Mouse (Mus musculus): ENCODE measurements around the gene Chd3. TPM values are rescaled to one million over a fixed set of nuclear protein-coding genes. Genes with fewer than 3 reads are reported as not detected.

Chd3 gene
- total RNA-seq, 2 experiments from 2014 or later, result 406 to 416 TPM

DNA sequence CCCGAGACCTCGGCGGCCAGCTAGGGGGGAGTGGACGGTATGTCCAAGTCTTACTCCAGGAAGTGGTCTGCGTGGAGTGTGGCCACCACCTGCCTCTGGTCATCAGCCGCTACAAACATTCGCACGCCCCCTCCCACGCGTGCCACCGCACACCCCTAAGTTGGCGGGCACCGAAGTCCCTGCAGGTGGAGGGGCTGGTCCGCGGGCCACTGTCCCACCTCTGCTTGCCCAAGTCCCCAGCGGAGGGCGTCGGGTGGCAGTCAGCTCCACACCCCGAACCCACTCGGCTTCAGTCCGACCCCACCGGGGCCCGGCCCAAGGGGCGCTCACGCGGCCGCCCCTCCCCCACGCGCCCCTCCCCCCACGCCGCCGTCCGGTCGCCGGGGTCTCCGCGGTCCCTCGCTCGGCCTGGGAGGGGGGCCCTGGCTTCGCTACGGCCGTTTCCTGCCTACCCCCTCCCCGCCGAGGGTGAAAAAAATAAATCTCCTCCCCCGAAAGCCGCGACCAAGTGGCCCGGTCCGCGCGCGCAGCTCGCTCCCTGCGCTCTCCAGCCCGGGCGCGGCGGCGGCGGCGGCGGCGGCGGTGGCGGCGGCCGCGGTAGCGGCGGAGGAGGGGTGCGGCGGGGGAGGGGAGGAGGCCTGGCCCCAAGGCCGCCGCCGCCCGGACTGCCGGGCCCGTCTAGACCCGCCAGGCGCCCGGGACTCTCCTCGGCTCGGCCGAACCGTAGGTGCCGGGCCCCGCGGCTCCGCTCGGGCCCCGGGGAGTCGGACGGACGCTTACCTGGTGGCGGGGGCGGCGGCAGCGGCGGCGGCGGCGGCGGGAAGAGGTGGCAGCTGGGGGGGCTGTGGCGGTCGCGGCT lies 621 bp downstream of the Chd3 start:
- peak overlapping the region; percentile 91 for H3K4me3 ChIP-seq
- DNase-seq (ENCODE audit: extremely low spot score in 1 of 2, low spot score in 2 of 2), result peak; percentile 37 to 47
- intact Hi-C loops (cut with DNase I), result no loop called here
- no peak for TF ChIP-seq CTCF (IDR thresholded peaks at IDR 0.05)
- H3K27ac ChIP-seq, result peak overlapping the region; percentile 91

DNA sequence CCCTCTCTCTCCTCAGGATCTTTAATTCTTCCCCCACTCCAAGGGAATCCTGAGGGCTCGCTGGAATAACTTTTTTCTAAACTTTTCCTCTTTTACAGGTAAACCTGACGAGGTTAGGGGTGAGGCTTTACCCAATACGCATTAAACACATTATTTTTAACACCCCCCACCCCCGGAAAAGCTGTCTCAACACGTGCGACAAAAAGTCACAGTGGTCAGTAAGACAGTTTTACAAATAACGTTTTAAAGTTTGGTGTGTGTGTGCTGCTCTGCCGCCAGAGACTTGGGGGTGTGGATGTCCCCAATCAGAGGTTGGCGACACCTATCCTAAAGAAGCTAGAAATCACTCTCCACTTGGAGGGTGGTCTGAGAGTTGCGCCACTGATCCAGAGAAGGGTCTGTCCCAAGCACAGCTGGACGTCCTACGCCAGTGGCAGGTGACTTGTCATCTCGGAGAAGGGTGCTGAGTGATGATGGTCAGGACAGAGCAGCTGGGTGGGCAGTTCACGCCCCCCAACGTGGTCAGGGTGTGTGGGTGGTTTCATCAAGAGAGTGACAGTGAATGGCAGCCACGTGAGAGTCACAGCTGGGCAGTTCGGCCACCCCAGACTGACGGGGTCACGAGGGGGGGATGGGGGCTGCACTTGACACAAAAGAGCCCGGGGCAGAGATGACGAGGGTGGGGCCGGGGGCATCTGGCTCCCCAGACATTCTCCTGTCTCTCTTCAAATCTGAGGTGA lies 1.4 kb downstream of the Chd3 start:
- intact Hi-C loops (cut with DNase I), result loop anchor here (2.0 kb wide), 1 partner anchor 45 kb away; the partner anchor contains the start of genes Cntrob and Trappc1
- no peak for DNase-seq (ENCODE audit: extremely low spot score in 1 of 2, low spot score in 2 of 2)
- no peak for TF ChIP-seq CTCF (IDR thresholded peaks at IDR 0.05)
- Histone ChIP-seq H3K27ac (peak overlapping the region; percentile 91), H3K4me3 (peak overlapping the region; percentile 91)

DNA sequence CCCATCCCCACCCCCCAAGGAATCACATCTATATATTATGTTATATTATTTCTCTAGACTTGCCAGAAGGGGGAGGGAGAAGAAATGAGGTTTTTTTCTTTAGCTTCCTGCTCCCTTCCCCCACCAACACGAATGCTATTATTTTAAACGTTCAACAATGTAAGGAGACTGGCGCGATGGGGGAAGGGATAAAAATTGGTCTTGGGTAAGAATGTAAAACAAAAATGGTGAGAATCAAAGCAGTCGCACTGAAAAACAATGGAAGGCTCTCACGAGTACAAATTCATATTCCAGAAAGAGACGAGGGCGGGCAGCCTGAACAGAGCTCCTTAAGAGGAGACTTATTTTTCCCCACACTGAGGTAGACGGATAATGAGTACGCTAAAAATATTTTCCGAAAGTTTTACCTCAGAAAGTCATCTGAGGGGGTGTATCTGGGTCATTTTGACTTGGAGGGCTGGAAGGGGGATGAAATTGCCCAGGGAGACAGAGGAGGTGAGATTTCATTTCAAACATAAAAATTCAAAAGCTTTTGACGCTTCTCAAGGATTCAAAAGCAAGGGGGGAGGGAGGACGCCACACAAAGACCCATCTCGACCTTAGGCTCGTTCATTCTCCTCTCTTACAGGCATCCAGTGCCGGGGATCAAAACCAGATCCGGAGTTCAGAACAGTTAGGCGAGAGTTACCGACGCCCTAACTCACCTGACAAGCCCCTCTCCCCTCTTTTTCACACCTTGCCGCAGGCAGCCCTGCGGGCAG lies 2.2 kb downstream of the Chd3 start:
- Histone ChIP-seq H3K27ac (peak overlapping the region; percentile 91), H3K4me3 (peak overlapping the region; percentile 91)
- intact Hi-C loops (cut with DNase I), result loop anchor here (1.0 to 2.0 kb wide), 2 partner anchors 27 to 44 kb away; partner anchors contain the start of genes Cntrob, Rnf227 and Trappc1
- peak in 1 of 2 experiments; percentile 20 for DNase-seq (ENCODE audit: extremely low spot score in 1 of 2, low spot score in 2 of 2)
- TF ChIP-seq CTCF (IDR thresholded peaks at IDR 0.05), result no peak

DNA sequence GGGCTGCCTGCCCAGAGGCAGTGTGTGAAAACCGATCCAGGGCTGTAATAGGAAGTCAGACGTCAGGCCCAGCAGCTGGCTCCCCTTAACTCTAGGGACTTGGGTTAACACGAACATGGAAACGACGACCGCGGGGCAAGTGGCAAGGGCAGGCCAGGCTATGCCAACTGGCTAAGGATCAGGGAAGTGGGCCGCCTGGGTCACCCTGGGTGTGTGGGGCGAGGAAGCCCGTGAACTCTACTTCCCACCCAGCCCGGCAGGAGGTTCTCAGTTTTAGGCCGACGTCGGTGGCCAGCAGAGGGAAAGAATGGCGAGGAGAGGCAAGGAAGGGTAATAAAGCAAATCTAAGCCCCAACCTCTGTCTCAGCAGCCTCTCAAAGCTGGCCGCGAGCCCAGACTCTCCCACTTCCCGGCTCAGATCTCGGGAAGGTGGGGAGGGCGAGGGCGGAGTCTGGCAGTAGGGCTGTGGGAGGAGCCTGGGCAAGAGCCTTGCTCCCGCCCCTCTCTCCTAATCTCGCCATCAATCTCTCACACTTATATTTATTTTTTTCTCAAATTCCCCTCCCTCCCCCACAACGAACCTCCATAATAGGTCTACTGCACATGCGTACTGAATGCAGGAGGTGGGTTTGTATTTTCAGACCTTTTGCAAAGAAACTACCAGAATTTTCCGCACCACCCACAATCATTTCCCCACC lies 2.9 kb downstream of the Chd3 start:
- intact Hi-C loops (cut with DNase I), result loop anchor here (1.0 to 2.0 kb wide), 2 partner anchors 26 to 44 kb away; partner anchors contain the start of genes Cntrob, Rnf227 and Trappc1
- TF ChIP-seq CTCF (IDR thresholded peaks at IDR 0.05), result peak; percentile 16
- DNase-seq (ENCODE audit: extremely low spot score in 1 of 2, low spot score in 2 of 2), result peak; percentile 94 to 95
- Histone ChIP-seq H3K27ac (peak overlapping the region; percentile 91), H3K4me3 (peak overlapping the region; percentile 91)

DNA sequence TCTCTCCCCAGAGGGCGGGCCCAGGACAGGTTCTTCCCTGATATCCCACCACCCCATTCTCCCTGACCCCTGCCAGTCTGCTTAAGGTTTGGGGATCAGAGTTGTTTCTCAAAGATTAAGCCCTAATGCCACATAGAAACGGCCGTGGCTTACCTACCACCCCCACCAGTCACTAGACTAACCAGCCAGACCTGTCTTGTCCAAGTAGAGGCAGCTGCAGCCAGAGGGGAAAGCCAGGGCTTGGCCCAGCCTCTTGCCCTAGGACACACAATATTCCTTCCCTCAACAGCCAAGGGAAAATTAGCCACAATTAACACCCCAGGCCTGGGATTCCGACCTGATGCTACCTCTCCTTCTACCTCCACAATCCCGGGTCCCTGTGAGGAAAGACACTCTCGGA lies 3.5 kb downstream of the Chd3 start:
- Histone ChIP-seq H3K27ac (peak overlapping the region; percentile 91), H3K4me3 (peak overlapping the region; percentile 91)
- no peak for TF ChIP-seq CTCF (IDR thresholded peaks at IDR 0.05)
- intact Hi-C loops (cut with DNase I), result loop anchor here (1.0 to 2.0 kb wide), 3 partner anchors 25 to 51 kb away; partner anchors contain the start of genes Cntrob, Rnf227 and Trappc1
- no peak for DNase-seq (ENCODE audit: extremely low spot score in 1 of 2, low spot score in 2 of 2)

DNA sequence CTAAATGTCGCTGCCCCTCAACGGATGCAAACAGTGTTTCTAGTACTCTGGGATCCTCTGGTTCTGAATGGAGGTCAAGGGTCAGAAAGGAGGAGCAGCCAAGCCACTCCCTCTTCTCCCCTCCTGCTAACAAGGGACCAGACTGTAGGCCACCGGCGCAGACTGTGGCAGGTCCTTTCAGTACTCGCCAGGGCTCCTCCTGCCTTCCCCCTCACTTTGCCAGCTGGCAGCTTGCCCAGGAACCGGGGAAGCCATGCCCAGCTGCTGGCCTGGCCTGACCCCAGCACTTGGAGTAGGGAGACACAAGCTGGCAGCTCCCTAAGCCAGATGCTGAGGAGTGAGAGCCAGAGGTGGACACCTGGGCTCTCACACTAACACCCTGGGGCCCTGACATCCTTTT lies 4.3 kb downstream of the Chd3 start:
- DNase-seq (ENCODE audit: extremely low spot score in 1 of 2, low spot score in 2 of 2), result peak; percentile 87 to 88
- intact Hi-C loops (cut with DNase I), result loop anchor here (2.0 kb wide), 1 partner anchor 52 kb away; no protein-coding TSS in a partner anchor
- H3K4me3 ChIP-seq, result peak overlapping the region; percentile 4
- H3K27ac ChIP-seq, result peak overlapping the region; percentile 91
- TF ChIP-seq CTCF (IDR thresholded peaks at IDR 0.05), result no peak; the same call in 1 of the 2 replicates

DNA sequence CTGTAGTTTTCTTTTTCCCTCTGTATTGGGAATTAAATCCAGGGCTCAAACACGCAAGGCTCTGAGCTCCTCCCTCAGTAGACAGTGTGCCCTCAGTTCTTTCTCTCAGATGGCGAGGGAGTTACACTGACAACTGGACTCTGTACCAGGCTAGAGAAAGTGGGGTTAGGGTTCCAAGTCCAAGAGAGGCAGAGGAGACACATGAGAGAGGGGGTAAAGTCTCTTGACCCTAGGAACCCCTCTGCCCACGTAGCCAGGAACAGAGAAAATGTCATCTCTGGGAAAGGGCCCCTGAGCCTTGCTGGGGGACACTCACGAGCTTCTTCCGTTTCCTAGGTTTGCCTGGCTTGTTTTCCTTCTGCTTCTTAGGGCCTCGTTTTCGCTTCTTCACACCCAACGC lies 4.8 kb downstream of the Chd3 start:
- intact Hi-C loops (cut with DNase I), result loop anchor here (2.0 kb wide), 1 partner anchor 52 kb away; no protein-coding TSS in a partner anchor
- H3K27ac ChIP-seq, result peak overlapping the region; percentile 91
- no peak for DNase-seq (ENCODE audit: extremely low spot score in 1 of 2, low spot score in 2 of 2)
- TF ChIP-seq CTCF (IDR thresholded peaks at IDR 0.05), result no peak
- peak overlapping the region; percentile 4 for H3K4me3 ChIP-seq

DNA sequence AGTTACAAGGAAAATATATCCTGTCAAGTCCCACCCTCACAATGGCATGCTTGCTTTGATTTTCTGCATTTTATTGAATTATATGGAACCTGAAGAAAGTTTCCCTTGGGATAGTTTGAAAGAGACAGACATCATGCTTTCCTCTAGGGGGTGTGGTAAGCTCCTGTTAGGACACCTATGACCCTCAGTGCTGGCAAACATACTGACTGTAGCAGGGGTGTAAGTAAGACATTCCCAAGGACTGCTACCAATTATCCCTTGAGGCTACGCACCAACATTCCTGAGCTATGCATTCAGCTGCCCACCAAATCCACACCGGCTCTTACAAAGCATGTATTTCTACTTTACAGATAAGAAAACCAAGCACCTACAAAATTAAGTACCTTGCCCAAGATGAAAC lies 6.7 kb downstream of the Chd3 start:
- Histone ChIP-seq H3K27ac (no peak overlapping the region), H3K4me3 (no peak overlapping the region)
- intact Hi-C loops (cut with DNase I), result no loop called here
- no peak for DNase-seq (ENCODE audit: extremely low spot score in 1 of 2, low spot score in 2 of 2)
- TF ChIP-seq CTCF (IDR thresholded peaks at IDR 0.05), result no peak; the same call in 1 of the 2 replicates

DNA sequence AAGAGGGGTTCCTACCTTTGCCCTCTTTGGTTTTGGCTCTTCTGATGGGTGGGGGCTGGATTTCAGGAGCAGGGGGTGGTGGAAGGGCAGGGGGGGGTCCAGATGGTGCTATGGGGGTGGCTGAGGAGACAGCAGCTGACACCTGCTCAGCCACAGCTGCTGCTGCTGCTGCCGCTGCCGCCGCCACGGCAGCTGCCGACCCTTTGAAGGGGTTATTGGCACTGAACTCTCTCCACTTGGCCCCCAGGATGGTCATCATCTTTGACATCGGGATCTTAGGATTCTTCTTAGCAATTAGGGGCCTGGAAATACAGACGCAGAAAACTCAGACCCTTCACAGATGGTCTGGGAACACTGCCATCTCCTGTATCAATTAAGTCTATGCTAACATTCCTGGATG lies 7.2 kb downstream of the Chd3 start:
- H3K27ac ChIP-seq, result no peak overlapping the region
- no peak for DNase-seq (ENCODE audit: extremely low spot score in 1 of 2, low spot score in 2 of 2)
- intact Hi-C loops (cut with DNase I), result no loop called here
- TF ChIP-seq CTCF (IDR thresholded peaks at IDR 0.05), result no peak
- H3K4me3 ChIP-seq, result no peak overlapping the region

DNA sequence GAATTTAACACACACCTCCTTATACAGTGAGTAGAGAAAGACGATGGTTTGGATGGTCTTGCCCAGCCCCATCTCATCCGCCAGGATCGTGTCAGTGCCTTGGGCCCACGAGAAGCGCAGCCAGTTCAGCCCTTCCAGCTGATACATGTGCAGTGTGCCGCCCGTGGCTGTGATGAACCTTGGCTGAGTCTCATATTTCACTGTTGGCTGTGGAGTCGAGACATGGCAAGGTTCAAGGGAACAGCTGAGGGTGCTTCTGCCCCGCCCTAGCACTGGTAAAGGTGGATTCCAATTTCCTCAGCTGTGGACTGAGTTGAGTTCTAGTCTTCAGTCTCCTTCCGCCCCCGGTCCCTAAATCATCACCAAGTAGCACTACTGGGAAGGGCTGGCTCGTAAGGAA lies 11.5 kb downstream of the Chd3 start:
- no peak overlapping the region for H3K27ac ChIP-seq
- TF ChIP-seq CTCF (IDR thresholded peaks at IDR 0.05), result no peak
- no peak for DNase-seq (ENCODE audit: extremely low spot score in 1 of 2, low spot score in 2 of 2)
- H3K4me3 ChIP-seq, result no peak overlapping the region
- intact Hi-C loops (cut with DNase I), result no loop called here

DNA sequence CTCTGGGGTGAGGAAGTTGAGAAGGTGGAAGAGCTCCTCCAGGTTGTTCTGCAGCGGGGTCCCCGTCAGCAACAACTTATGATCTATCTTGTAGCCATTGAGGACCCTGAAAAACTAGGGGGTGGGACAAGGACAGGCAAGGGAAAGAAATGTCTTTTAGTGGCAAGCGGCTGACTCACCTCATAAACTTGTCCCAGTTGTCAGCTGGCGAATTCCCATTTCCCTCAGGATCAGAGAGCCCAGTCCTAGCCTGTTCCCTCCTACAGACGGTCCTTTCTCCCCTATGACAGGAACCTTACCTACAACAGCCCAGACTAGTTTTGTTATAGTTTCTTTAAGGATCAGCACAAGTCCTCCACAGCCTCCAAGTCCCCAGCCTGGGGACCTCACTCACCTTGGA lies 12.7 kb downstream of the Chd3 start:
- H3K4me3 ChIP-seq, result no peak overlapping the region
- no peak overlapping the region for H3K27ac ChIP-seq
- no peak for DNase-seq (ENCODE audit: extremely low spot score in 1 of 2, low spot score in 2 of 2)
- intact Hi-C loops (cut with DNase I), result no loop called here
- no peak for TF ChIP-seq CTCF (IDR thresholded peaks at IDR 0.05)

All from left cerebral cortex, adult 2 months (tissue).